Mouse (Mus musculus) heart, postnatal 25 days (tissue): ENCODE measurements around the gene Gcm1. TPM values are rescaled to one million over a fixed set of nuclear protein-coding genes. Genes with fewer than 3 reads are reported as not detected.

Source experiments
- DNase-seq: peaks from one replicate; pipeline ENCODE4 v3.0.0; 2022; ENCODE audit warnings: low spot score
- intact Hi-C: fragments of 180-260 bp; cut with DNase I; formaldehyde crosslinking; loops from one replicate; pipeline ENCODE4 v1.15.1; 2025
- total RNA-seq, 2 experiments: library from RNA; stranded (reverse); gene quantifications; 2 replicates each; pipeline ENCODE4 v1.2.3; 2021

The Gcm1 gene
- not detected for total RNA-seq

DNA sequence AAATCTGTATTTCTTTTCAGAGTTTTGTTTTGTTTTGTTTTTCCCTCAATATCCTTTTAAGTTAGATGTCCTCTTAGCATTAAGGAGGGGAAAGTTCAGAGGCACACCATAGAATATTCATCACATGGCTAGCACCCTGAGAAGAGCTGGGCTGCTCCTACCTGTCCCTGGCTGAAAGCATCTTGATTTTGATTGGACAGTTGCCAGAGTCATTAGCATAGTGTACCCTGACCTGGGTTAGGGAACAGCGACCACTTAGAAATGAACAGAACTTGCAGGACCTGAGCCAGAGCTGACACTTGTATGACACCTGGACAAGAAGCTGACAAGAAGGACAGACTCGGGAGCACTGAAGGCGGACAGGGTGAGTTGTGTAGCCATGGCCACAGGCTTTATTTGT is at the start of gene Gcm1:
Gene Gcm1, plus strand, starts transcription at position 248 of the 400 bp plus-strand sequence.
- intact Hi-C loops = no loop called here

GRCm38 (mm10) chr9:78003278-78003677 is 48.4 kb upstream of the Gcm1 start:
- DNase-seq = no peak
- intact Hi-C loops = no loop called here

More for the DNA sequence above, at the start of gene Gcm1:
- no peak for DNase-seq

GRCm38 (mm10) chr9:78005481-78005880 is 46.2 kb upstream of the Gcm1 start:
- intact Hi-C loops = no loop called here
- no peak for DNase-seq

DNA sequence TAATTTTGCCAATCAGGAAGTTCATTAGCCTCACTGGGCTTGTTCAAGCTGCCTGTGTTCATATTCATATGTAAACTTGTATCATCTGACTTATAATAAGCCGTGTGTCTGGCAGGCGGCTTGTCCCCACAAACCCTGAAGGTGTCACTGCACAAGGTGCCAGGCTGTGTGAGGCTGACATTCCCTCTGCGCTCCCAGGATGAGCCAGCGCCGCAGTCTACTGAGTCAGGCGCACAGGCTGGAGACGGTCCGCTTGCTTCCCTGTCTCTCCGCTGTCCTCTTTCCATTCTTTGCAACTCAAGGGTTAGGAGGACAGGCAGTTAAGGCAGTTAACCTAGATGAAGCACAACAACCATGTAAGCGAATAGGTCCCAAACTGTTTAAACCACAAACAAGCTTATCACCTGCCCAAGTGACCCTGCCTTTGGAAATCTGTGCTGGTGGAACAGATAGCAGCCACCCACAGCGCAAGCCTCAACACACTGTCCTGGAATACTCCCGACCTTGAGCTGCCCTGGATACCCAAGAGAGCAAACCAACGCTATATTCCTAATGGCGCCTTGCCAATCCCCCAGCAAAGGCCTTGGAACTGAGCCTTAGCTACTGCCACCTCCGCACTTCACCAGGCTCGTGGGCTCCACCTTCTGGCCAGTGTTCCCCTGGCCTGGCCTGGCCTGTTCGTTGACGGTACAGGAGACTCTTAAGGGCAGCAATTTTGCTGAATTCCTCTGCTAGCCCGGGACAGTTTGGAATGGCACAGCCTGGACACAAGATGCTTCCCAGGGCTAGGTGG is 45.3 kb upstream of the Gcm1 start:
- intact Hi-C loops = loop anchor here (1.0 to 2.0 kb wide), 2 partner anchors 96 to 200 kb away; no protein-coding TSS in a partner anchor

DNA sequence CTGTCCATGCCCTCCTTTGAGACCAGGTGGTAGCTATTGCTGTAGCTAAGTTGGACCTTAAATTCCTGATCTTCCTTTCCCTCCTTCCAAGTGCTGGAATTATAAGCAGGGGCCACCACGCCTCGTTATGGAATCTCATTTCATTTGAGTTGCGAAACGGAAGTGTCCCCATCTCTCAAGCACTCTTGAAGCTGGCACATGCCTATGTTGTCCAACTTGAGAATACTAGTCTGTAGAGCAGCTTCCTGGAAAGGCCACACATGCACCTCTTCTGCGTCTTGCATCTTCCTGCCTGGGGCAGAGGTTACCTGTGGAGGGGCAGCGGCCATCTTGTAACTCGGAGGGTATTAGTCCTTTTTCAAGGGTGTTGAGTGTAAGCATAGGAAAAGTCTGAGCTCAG is 42.3 kb upstream of the Gcm1 start:
- no peak for DNase-seq
- intact Hi-C loops = no loop called here

More for the DNA sequence above, 45.3 kb upstream of the Gcm1 start:
- DNase-seq = peak; percentile 64

GRCm38 (mm10) chr9:78010187-78010586 is 41.5 kb upstream of the Gcm1 start:
- intact Hi-C loops = no loop called here
- DNase-seq = no peak

DNA sequence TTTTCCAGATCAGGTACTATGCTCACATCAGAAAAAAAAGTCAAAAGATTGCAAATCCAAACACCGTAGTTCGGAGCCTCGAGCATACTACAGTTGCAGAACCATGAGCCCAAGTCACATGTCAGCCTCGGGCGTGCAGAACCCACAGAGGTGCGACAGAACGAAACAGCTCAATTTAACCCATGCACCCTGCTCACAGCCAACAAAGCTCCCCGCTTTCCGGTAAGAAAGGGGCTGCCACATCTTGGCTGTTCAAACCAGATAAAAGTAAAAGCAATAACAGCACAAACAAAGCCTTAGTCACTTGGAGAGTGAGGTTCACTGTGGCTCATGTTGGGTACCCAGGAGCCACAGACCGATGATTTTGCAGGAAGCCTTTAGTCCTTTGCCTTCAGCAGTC is 41.0 kb upstream of the Gcm1 start:
- DNase-seq = no peak
- intact Hi-C loops = no loop called here

- intact Hi-C loops = no loop called here
Measured at GRCm38 (mm10) chr9:78012066-78012465, 39.7 kb upstream of the Gcm1 start.

GRCm38 (mm10) chr9:78012681-78013080 is 39.0 kb upstream of the Gcm1 start:
- intact Hi-C loops = no loop called here
- DNase-seq = no peak

More at GRCm38 (mm10) chr9:78012066-78012465, 39.7 kb upstream of the Gcm1 start:
- no peak for DNase-seq

DNA sequence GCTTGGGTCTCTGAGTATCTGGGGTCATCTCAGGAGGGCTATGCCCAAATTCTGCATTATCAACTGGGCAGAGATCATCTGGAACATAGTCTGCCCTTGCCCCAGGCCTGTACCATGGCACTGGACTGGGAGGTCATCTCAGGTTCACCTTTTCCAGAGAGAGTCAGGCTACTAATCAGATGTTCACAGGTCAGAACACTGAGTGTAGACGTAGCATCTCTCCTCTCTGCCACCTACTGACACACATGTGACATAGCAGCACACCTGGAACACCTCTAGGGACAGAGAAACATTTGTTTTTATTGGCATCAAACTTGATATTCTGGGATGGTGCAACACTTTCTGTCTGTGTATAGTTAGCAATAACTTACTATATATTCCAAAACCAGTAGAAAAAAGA is 37.9 kb upstream of the Gcm1 start:
- DNase-seq = no peak
- intact Hi-C loops = no loop called here

GRCm38 (mm10) chr9:78015816-78016215 is 35.9 kb upstream of the Gcm1 start:
- no peak for DNase-seq
- intact Hi-C loops = no loop called here

- intact Hi-C loops = no loop called here
- no peak for DNase-seq
Measured at GRCm38 (mm10) chr9:78016288-78016687, 35.4 kb upstream of the Gcm1 start.

DNA sequence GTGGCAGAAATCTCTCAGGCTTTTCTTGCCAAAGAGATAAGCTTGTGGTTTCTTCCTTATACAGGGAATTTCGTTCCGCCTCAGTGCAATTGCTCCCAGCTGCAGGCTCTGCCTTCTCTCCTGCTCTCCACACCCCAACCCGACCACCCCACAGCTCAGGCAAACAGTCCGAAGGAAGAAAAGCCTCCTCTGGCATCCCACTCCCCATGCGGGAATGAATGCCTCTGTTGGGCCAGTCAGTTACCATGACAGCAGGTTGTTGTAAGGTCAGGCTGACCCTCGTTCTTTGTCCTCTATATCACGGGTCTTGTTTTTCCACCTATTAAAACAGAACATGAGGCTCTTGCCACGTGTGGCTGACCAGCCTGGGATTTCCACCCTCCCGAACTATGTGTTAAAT is 30.5 kb upstream of the Gcm1 start:
- DNase-seq = no peak

GRCm38 (mm10) chr9:78022187-78022945 is 29.4 kb upstream of the Gcm1 start:
- intact Hi-C loops = loop anchor here (5.0 kb wide), 1 partner anchor 410 kb away; no protein-coding TSS in a partner anchor
- DNase-seq = peak; percentile 31

More for the DNA sequence above, 30.5 kb upstream of the Gcm1 start:
- intact Hi-C loops = loop anchor here (5.0 kb wide), 1 partner anchor 409 kb away; no protein-coding TSS in a partner anchor

- intact Hi-C loops = loop anchor here (1.0 to 5.0 kb wide), 2 partner anchors 223 to 413 kb away; no protein-coding TSS in a partner anchor
- no peak for DNase-seq
Measured at GRCm38 (mm10) chr9:78024823-78025222, 26.9 kb upstream of the Gcm1 start.

DNA sequence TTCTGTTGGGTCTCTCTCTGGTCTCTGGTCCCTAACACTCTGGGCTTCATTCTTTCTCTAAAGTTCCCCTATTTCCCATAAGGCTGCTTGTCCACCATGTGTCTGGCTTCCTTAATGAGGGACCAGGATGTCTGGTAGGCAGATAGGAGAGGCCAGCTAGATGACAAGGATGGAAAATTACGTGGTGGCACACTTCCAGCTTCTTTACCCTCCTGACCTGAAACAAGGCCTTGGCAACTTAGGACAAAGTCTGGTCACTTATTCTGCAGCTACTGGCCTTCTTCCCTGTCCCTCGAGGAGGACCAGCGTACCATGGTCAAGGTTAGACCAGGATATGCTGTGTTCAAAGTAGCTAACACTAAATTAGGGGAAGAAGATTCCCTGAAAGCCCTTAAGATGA is 24.6 kb upstream of the Gcm1 start:
- intact Hi-C loops = no loop called here
- no peak for DNase-seq

DNA sequence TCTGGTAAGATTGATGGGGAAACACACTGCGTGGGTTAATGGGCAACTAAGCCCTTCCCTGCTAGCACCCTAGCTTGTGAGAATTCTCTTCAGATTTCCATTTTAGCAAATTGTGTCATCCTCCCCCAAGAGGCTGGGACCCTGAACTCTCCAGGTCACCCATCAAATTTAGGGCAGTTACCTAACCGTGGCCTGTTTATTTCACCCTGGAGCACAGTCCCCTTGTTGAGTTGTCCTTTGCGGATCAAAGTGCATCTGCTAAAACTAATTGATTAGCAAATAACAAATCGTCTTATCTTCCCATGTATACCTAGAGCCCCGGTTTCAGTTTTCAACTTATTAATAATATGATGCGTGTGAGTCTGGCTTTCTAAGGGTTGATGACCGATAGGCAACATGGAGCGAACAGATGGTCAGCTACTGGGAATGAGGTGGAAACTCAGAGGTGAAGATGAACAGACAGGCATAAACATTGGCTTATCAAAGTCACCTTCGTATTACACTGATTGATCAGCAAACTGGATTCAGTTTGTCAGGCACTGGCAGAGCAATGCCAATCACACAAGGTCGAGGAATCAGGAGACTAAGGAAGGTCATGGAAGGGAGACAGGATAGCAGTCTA is 20.8 kb upstream of the Gcm1 start:
- no peak for DNase-seq
- intact Hi-C loops = no loop called here

- intact Hi-C loops = no loop called here
Measured at GRCm38 (mm10) chr9:78032930-78033329, 18.8 kb upstream of the Gcm1 start.

GRCm38 (mm10) chr9:78035296-78035695 is 16.4 kb upstream of the Gcm1 start:
- no peak for DNase-seq
- intact Hi-C loops = loop anchor here (5.0 kb wide), 1 partner anchor 438 kb away; no protein-coding TSS in a partner anchor

More at GRCm38 (mm10) chr9:78032930-78033329, 18.8 kb upstream of the Gcm1 start:
- no peak for DNase-seq

GRCm38 (mm10) chr9:78035831-78036230 is 15.9 kb upstream of the Gcm1 start:
- no peak for DNase-seq
- intact Hi-C loops = loop anchor here (2.0 to 5.0 kb wide), 2 partner anchors 379 to 439 kb away; no protein-coding TSS in a partner anchor
